Mouse (Mus musculus) spleen, adult 2 months (tissue): ENCODE results near the gene Fam178b.

Source experiments
- CTCF ChIP-seq: fragments of 200-500 bp; IDR thresholded peaks from 2 replicates; pipeline ENCODE4 v1.5.1; 2011; ENCODE audit warnings: mild to moderate bottlenecking, inconsistent platforms; ENCODE audit not compliant: insufficient read depth, insufficient read length, insufficient replicate concordance; ENCODE audit errors: extremely low read depth
- POLR2A ChIP-seq: fragments of 200-500 bp; IDR thresholded peaks from 2 replicates; pipeline ENCODE4 v1.6.1; 2011; ENCODE audit warnings: low read depth, low read length, inconsistent platforms

GRCm38 (mm10) chr1:36632846-36633245 lies 50.1 kb downstream of the Fam178b start:
- TF ChIP-seq CTCF, result no peak
- TF ChIP-seq POLR2A, result no peak
